Mouse (Mus musculus): ENCODE data around the gene Akap7. TPM values are rescaled to one million over a fixed set of nuclear protein-coding genes. Genes with fewer than 3 reads are reported as not detected.

Gene Akap7
- polyA plus RNA-seq, 1 experiment: 9.0 TPM

DNA sequence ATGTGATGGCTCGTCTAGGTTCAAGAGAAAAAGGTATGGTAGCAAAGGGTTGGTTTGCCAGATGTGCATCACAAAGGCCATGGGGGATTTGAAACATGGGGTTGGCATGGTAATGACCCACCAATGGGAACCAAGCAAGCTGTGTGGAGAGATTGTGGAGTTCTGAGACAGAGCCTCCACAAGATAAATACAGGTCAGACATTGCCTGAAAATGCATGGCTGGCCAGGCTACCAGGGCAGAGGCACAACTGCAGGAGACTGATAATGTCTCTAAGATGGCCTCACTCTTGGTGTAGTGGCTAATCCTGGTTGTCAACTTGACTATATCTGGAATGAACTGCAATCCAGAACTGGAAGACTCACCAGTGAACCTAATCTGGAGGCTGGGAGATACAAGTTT is 174.1 kb downstream of the Akap7 start:
- Histone ChIP-seq H3K27me3 (ENCODE audit: control insufficient read depth, insufficient read depth, insufficient read length) (no peaks in the 10 kb centered on the region), H3ac (ENCODE audit: control insufficient read depth, insufficient read length) (no peak overlapping the region), H3K79me2 (ENCODE audit: control insufficient read depth, insufficient read depth) (no peaks in the 10 kb centered on the region), H3K36me3 (ENCODE audit: control insufficient read depth, insufficient read depth) (no peaks in the 10 kb centered on the region), H3K4me2 (ENCODE audit: low read depth) (no peak overlapping the region), H3K4me3 (no peak overlapping the region)
- TF ChIP-seq MAX (IDR thresholded peaks at IDR 0.05; ENCODE audit: low read depth): no peak
- no peak for TF ChIP-seq REST (IDR thresholded peaks at IDR 0.05; ENCODE audit: insufficient read depth, insufficient read length)
- TF ChIP-seq CEBPB (IDR thresholded peaks at IDR 0.05; ENCODE audit: insufficient read depth, poor library complexity, severe bottlenecking): no peak

DNA sequence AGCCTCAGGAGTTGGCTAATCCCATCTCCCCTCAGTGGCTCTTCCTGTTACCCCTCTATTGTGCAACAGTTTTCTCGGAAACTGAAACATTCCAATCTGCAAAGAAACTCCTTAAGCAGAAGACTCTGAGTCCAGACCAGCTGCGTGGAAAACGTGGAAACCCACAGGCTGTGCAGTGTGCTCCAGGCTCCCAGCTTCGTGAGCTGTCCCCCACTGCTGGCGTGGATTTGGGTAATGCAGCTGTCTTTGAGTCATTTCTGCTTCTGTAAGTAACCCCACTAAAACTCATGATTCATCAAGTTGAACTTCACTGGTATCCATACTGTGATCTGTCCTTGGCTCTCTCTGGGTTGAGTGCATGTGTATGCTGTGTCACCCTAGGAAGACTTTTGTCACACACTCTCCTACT is 179.2 kb downstream of the Akap7 start:
- Histone ChIP-seq H3K36me3 (ENCODE audit: control insufficient read depth, insufficient read depth) (no peaks in the 10 kb centered on the region), H3ac (ENCODE audit: control insufficient read depth, insufficient read length) (no peak overlapping the region), H3K79me2 (ENCODE audit: control insufficient read depth, insufficient read depth) (no peaks in the 10 kb centered on the region), H3K4me2 (ENCODE audit: low read depth) (peak overlapping the region; percentile 49), H3K4me3 (no peak overlapping the region), H3K27me3 (ENCODE audit: control insufficient read depth, insufficient read depth, insufficient read length) (no peaks in the 10 kb centered on the region)
- no peak for TF ChIP-seq TCF12 (IDR thresholded peaks at IDR 0.05; ENCODE audit: insufficient read depth, poor library complexity, severe bottlenecking)
- TF ChIP-seq POLR2AphosphoS2 (IDR thresholded peaks at IDR 0.05; ENCODE audit: insufficient read length, low read depth): no peak
- TF ChIP-seq E2F4 (IDR thresholded peaks at IDR 0.05; ENCODE audit: insufficient read depth): no peak
- peak in 2 of 3 experiments; percentile 38 to 60 for TF ChIP-seq MYOD1 (IDR thresholded peaks at IDR 0.05; ENCODE audit: control insufficient read depth in 1 of 3, insufficient read length in 2 of 3, low read depth in 2 of 3)
- peak; percentile 85 for TF ChIP-seq CEBPB (IDR thresholded peaks at IDR 0.05; ENCODE audit: insufficient read depth, poor library complexity, severe bottlenecking)
- no peak for TF ChIP-seq USF1 (IDR thresholded peaks at IDR 0.05; ENCODE audit: low read depth)
- no peak for TF ChIP-seq SRF (IDR thresholded peaks at IDR 0.05; ENCODE audit: control insufficient read depth, insufficient read length, low read depth)
- TF ChIP-seq TCF3 (IDR thresholded peaks at IDR 0.05; ENCODE audit: insufficient read length, low read depth): no peak
- TF ChIP-seq POLR2A (IDR thresholded peaks at IDR 0.05; ENCODE audit: insufficient read length, low read depth): no peak
- TF ChIP-seq REST (IDR thresholded peaks at IDR 0.05; ENCODE audit: insufficient read depth, insufficient read length): no peak
- no peak for TF ChIP-seq MAX (IDR thresholded peaks at IDR 0.05; ENCODE audit: low read depth)
- TF ChIP-seq MYOG (IDR thresholded peaks at IDR 0.05; ENCODE audit: control insufficient read depth in 1 of 3, insufficient read depth in 1 of 3, insufficient read length in 2 of 3, low read depth in 2 of 3): peak in 1 of 3 experiments; percentile 39

DNA sequence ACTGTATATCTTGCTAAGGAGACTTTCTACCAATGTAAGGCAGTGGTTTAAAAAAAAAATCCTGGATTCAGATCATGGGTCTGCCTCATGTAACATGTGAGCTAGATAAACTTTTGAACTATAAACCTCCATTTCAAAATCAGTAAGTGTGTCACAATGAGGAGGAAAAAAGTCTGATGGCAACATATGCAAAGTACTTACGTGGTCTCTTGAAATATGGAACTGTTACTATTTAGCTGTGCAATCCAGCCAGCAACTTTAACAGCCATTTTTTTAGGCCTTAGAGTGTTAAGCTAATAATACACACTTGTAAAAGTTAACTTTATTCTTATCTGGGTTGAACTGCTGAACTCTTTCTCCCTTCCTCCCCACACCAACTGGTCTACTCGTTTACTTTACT is 181.6 kb downstream of the Akap7 start:
- no peak overlapping the region for H3ac ChIP-seq (ENCODE audit: control insufficient read depth, insufficient read length)
- no peak for TF ChIP-seq MYOG (IDR thresholded peaks at IDR 0.05; ENCODE audit: control insufficient read depth in 1 of 3, insufficient read depth in 1 of 3, insufficient read length in 2 of 3, low read depth in 2 of 3)
- no peak for TF ChIP-seq REST (IDR thresholded peaks at IDR 0.05; ENCODE audit: insufficient read depth, insufficient read length)
- TF ChIP-seq SRF (IDR thresholded peaks at IDR 0.05; ENCODE audit: control insufficient read depth, insufficient read length, low read depth): no peak
- TF ChIP-seq E2F4 (IDR thresholded peaks at IDR 0.05; ENCODE audit: insufficient read depth): no peak
- no peak for TF ChIP-seq MYOD1 (IDR thresholded peaks at IDR 0.05; ENCODE audit: control insufficient read depth in 1 of 3, insufficient read length in 2 of 3, low read depth in 2 of 3)
- no peak for TF ChIP-seq TCF12 (IDR thresholded peaks at IDR 0.05; ENCODE audit: insufficient read depth, poor library complexity, severe bottlenecking)
- TF ChIP-seq USF1 (IDR thresholded peaks at IDR 0.05; ENCODE audit: low read depth): no peak
- no peak for TF ChIP-seq POLR2AphosphoS2 (IDR thresholded peaks at IDR 0.05; ENCODE audit: insufficient read length, low read depth)
- TF ChIP-seq CEBPB (IDR thresholded peaks at IDR 0.05; ENCODE audit: insufficient read depth, poor library complexity, severe bottlenecking): no peak
- no peak for TF ChIP-seq MAX (IDR thresholded peaks at IDR 0.05; ENCODE audit: low read depth)
- no peak for TF ChIP-seq TCF3 (IDR thresholded peaks at IDR 0.05; ENCODE audit: insufficient read length, low read depth)
- TF ChIP-seq POLR2A (IDR thresholded peaks at IDR 0.05; ENCODE audit: insufficient read length, low read depth): no peak
- no peaks in the 10 kb centered on the region for H3K36me3 ChIP-seq (ENCODE audit: control insufficient read depth, insufficient read depth)

DNA sequence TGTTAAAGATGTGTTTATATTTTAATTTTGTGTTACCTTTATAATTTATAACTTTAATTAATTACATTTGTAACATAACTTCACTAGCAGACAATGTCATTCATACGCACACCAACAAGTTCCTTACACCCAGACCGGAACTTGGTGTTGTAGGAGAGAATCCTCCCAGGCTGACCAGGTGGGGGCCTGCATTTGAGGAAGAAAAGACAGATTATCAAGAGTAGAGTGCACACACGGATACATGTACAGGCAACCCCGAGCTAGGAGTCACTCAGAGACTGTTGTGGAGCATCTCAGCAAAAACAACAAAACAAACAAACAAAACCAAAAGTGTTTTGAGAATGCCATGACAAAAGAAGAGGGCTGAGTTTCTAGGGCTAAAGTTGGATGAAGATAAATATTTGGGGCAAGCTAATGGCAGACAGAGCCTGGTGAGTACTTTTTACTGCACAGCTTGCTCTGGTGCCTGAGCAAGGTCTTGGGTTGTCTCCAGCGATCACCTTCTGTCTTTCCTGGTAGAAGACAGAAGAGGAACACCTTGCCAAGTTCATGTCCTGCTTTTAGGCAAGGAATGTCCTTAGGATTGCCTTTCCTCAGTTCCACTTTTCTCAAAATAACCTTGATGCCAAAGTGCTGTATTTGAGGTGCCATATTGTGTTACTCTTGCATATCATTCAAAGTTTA is 186.7 kb downstream of the Akap7 start:
- no peaks in the 10 kb centered on the region for H3K36me3 ChIP-seq (ENCODE audit: control insufficient read depth, insufficient read depth)
- H3K79me2 ChIP-seq (ENCODE audit: control insufficient read depth, insufficient read depth): no peaks in the 10 kb centered on the region
- TF ChIP-seq TCF3 (IDR thresholded peaks at IDR 0.05; ENCODE audit: insufficient read length, low read depth) (no peak), SRF (IDR thresholded peaks at IDR 0.05; ENCODE audit: control insufficient read depth, insufficient read length, low read depth) (no peak), MYOD1 (IDR thresholded peaks at IDR 0.05; ENCODE audit: control insufficient read depth in 1 of 3, insufficient read length in 2 of 3, low read depth in 2 of 3) (no peak), MYOG (IDR thresholded peaks at IDR 0.05; ENCODE audit: control insufficient read depth in 1 of 3, insufficient read depth in 1 of 3, insufficient read length in 2 of 3, low read depth in 2 of 3) (no peak), E2F4 (IDR thresholded peaks at IDR 0.05; ENCODE audit: insufficient read depth) (no peak), MAX (IDR thresholded peaks at IDR 0.05; ENCODE audit: low read depth) (no peak), USF1 (IDR thresholded peaks at IDR 0.05; ENCODE audit: low read depth) (no peak), POLR2AphosphoS2 (IDR thresholded peaks at IDR 0.05; ENCODE audit: insufficient read length, low read depth) (no peak), TCF12 (IDR thresholded peaks at IDR 0.05; ENCODE audit: insufficient read depth, poor library complexity, severe bottlenecking) (no peak), POLR2A (IDR thresholded peaks at IDR 0.05; ENCODE audit: insufficient read length, low read depth) (no peak), REST (IDR thresholded peaks at IDR 0.05; ENCODE audit: insufficient read depth, insufficient read length) (no peak), CEBPB (IDR thresholded peaks at IDR 0.05; ENCODE audit: insufficient read depth, poor library complexity, severe bottlenecking) (no peak)
- no peak overlapping the region for H3K4me3 ChIP-seq
- no peak overlapping the region for H3ac ChIP-seq (ENCODE audit: control insufficient read depth, insufficient read length)
- H3K4me2 ChIP-seq (ENCODE audit: low read depth): no peak overlapping the region
- H3K27me3 ChIP-seq (ENCODE audit: control insufficient read depth, insufficient read depth, insufficient read length): no peaks in the 10 kb centered on the region

More for the DNA sequence above, 181.6 kb downstream of the Akap7 start:
- H3K4me3 ChIP-seq: no peak overlapping the region
- no peak overlapping the region for H3K4me2 ChIP-seq (ENCODE audit: low read depth)
- no peaks in the 10 kb centered on the region for H3K79me2 ChIP-seq (ENCODE audit: control insufficient read depth, insufficient read depth)
- no peaks in the 10 kb centered on the region for H3K27me3 ChIP-seq (ENCODE audit: control insufficient read depth, insufficient read depth, insufficient read length)

Other genes starting within 250 kb of the Akap7 start
- 22.3 TPM for gene Epb41l2, start 51.9 kb upstream of the Akap7 start, polyA plus RNA-seq (2012; fragmentation: generic; extraction: Trizol)
- gene Smlr1, start 228.4 kb upstream of the Akap7 start, polyA plus RNA-seq (2012; fragmentation: generic; extraction: Trizol): 0.05 TPM